Mouse (Mus musculus): ENCODE measurements around the gene Ankrd66. TPM values are rescaled to one million over a fixed set of nuclear protein-coding genes. Genes with fewer than 3 reads are reported as not detected.

The Ankrd66 gene
- total and polyA plus RNA-seq, 2 experiments from 2014 or later: 0.10 to 1.2 TPM

DNA sequence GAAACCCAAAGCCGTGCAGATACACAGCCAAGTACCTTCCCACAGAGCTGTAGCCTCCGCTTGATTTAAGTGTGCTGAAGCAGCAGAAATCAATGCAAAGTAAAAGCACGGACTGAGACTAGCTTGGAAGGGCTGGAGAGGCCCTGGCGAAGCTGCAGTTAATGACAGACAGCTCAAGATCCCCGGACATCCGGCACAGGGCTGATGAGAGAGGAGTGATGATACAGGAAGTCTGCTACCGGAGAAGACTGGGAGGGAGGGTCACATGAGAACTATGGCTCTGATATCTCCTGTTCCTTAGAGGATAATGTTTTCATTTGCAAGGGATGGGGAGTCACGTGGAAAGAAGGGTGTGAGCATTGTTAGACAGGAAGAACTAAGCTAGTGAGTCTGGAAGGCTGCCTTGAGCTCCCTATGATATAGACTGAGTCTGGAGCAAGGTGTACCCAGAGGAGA, 37.6 kb upstream of the Ankrd66 start:
- Histone ChIP-seq H3K9ac (replicated peaks; ENCODE audit: low read length) (0 out of 2 replicates have a peak overlapping the region, but pooled peaks have one; percentile 9), H3K27me3 (ENCODE audit: insufficient read depth, low read length) (no peaks in the 10 kb centered on the region), H3K9me3 (ENCODE audit: low read length) (no peaks in the 10 kb centered on the region), H3K4me3 (ENCODE audit: low read length) (no peak overlapping the region), H3K36me3 (ENCODE audit: insufficient read depth, low read length) (no peaks in the 10 kb centered on the region), H3K4me2 (ENCODE audit: low read depth, low read length) (peak overlapping the region; percentile 39), H3K4me1 (ENCODE audit: insufficient read depth, low read length) (peaks cover 4% of the 10 kb centered on the region; the same call in 1 of the 2 replicates), H3K27ac (peak overlapping the region; percentile 60; the same call in 1 of the 2 replicates)
- DNase-seq (ENCODE audit: low spot score) (peak; percentile 57), ATAC-seq (peak; percentile 82)
- WGBS: 15% methylated on average over 8 of the region's 8 CpGs
- TF ChIP-seq CTCF (IDR thresholded peaks at IDR 0.05; ENCODE audit: low read depth): no peak

DNA sequence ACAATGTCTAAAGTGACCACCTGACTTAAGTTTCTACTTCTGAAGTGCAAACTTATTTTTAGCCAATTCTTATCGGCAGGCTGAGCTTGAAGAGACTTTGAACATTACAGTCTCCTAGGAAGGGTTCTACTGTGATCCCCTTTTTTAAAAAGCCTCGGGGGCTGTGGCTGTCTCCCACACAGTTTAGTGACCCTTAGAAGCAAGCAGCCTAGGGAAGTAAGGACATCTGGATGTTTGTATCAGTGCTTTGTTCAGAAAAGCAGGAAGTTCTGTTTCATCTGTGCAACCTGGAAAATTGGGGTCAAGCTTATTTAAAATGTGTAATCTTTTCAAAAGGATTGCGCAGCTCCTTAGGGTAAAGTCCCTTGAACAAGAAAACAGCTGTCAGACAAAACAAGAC, 37.0 kb upstream of the Ankrd66 start:
- ATAC-seq (no peak), DNase-seq (ENCODE audit: low spot score) (no peak)
- no peaks in the 10 kb centered on the region for H3K27me3 ChIP-seq (ENCODE audit: insufficient read depth, low read length)
- 0 out of 2 replicates have a peak overlapping the region, but pooled peaks have one; percentile 9 for H3K9ac ChIP-seq (replicated peaks; ENCODE audit: low read length)
- H3K4me2 ChIP-seq (ENCODE audit: low read depth, low read length): peak overlapping the region; percentile 39
- no peak overlapping the region for H3K4me3 ChIP-seq (ENCODE audit: low read length)
- H3K27ac ChIP-seq: peak overlapping the region; percentile 60; the same call in 1 of the 2 replicates
- H3K9me3 ChIP-seq (ENCODE audit: low read length): no peaks in the 10 kb centered on the region
- no peak for TF ChIP-seq CTCF (IDR thresholded peaks at IDR 0.05; ENCODE audit: low read depth)
- 33% methylated on average over 3 of the region's 3 CpGs for WGBS
- no peaks in the 10 kb centered on the region for H3K36me3 ChIP-seq (ENCODE audit: insufficient read depth, low read length)
- peaks cover 4% of the 10 kb centered on the region; the same call in 1 of the 2 replicates for H3K4me1 ChIP-seq (ENCODE audit: insufficient read depth, low read length)

DNA sequence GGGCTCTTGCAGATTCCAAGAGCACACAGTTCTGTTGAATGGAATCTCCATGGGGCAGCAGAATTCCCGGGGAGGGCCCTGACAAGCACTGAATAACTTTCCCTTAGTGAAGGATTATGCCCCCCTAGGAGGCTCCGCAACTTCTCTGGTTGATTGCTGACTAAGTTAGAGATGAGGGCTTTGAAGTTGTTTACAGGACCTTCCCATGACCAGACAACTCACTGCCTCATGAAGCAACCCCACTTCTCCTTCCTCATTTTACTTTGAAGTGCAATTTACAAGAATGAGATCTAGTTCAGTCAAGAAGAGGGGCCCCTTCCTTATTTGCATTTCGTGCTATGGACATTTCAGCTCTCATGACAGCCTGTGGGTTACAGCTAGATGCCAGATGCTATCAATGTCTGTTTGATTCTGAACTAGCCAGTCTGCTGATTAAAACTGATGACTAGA, 30.2 kb upstream of the Ankrd66 start:
- DNase-seq (ENCODE audit: low spot score) (peak; percentile 40), ATAC-seq (peak; percentile 79)
- H3K27ac ChIP-seq: peak overlapping the region; percentile 54; the same call in 1 of the 2 replicates
- H3K4me3 ChIP-seq (ENCODE audit: low read length): no peak overlapping the region
- H3K4me2 ChIP-seq (ENCODE audit: low read depth, low read length): no peak overlapping the region
- H3K4me1 ChIP-seq (ENCODE audit: insufficient read depth, low read length): no peaks in the 10 kb centered on the region
- no peak overlapping the region for H3K9ac ChIP-seq (replicated peaks; ENCODE audit: low read length)
- no peaks in the 10 kb centered on the region for H3K9me3 ChIP-seq (ENCODE audit: low read length)
- WGBS: 19% methylated on average over 3 of the region's 3 CpGs
- H3K36me3 ChIP-seq (ENCODE audit: insufficient read depth, low read length): no peaks in the 10 kb centered on the region
- no peaks in the 10 kb centered on the region for H3K27me3 ChIP-seq (ENCODE audit: insufficient read depth, low read length)
- TF ChIP-seq CTCF (IDR thresholded peaks at IDR 0.05; ENCODE audit: low read depth): no peak

DNA sequence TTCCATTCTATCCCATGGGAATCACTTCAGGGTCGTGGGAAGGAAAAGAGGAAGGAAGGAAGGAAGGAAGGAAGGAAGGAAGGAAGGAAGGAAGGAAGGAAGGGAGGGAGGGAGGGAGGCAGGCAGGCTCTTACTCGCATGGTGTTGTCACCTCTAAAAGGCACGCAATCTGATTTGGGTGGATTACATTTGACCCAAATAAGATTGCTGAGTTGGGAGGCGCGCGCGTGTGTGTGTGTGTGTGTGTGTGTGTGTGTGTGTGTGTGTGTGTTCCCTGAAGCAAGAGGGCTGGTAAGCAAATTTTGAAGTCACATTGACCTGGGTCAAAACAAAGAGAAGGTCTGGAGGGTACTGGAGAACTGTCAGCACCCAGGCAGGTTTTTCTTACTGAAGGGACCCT, 25.8 kb upstream of the Ankrd66 start:
- Histone ChIP-seq H3K4me1 (ENCODE audit: insufficient read depth, low read length) (0 out of 2 replicates have a peak, but pooled peaks cover 6% of the 10 kb centered on the region), H3K36me3 (ENCODE audit: insufficient read depth, low read length) (no peaks in the 10 kb centered on the region), H3K9ac (replicated peaks; ENCODE audit: low read length) (no peak overlapping the region; the same call in 1 of the 2 replicates), H3K27me3 (ENCODE audit: insufficient read depth, low read length) (no peaks in the 10 kb centered on the region), H3K27ac (peak overlapping the region; percentile 36; the same call in 1 of the 2 replicates), H3K4me3 (ENCODE audit: low read length) (peak overlapping the region; percentile 45), H3K9me3 (ENCODE audit: low read length) (no peaks in the 10 kb centered on the region), H3K4me2 (ENCODE audit: low read depth, low read length) (peak overlapping the region; percentile 76)
- WGBS: 56% methylated on average over 7 of the region's 7 CpGs
- DNase-seq (ENCODE audit: low spot score) (no peak), ATAC-seq (no peak)
- no peak for TF ChIP-seq CTCF (IDR thresholded peaks at IDR 0.05; ENCODE audit: low read depth)

DNA sequence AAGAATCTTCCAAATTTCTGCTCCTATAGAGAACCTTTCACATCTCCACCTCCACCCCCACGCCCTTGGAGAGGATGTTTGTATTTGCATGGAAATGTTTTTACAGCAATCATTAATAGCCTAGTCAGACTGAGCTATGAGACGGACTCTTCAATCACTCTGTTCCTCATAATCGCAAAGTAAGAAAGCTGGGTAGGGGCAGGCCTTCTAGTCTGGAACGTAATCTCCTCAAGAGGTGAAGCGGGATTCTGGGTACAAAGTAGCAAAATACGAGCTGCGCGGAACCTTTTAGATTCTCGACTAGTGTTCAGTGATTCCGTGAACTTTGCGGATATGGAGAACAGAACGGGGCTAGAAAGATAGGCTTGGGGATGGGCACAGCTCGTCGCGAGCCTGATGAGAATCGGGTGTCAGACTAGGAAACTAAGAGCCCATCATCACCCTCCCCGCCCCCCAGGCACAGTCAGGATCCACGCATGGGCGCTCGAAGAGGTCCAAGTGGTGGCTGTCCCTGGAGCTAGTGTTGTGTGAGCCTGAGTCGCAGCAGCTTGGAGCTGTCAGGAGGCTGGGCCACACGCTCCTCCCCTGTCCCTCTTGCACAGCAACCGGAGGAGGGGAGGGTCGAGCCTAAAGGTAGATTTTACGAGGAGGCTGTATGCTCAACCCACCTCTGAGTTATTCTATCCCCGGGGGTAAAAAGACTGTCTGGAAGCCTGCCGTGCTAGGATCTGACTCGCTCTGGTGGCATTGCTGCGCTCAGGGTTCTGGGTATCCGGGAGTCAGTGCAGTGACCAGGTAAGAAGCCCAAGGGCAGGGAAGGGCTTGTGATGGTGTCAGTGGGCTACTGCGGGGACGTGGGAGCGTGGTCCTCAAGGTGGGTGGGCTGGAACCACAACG, 24.8 kb upstream of the Ankrd66 start, which contains the start of gene Pla2g7:
Gene Pla2g7, plus strand, starts transcription at position 107 of the 897 bp plus-strand sequence.
- ATAC-seq (peak; percentile 92), DNase-seq (ENCODE audit: low spot score) (peak; percentile 66)
- no peaks in the 10 kb centered on the region for H3K27me3 ChIP-seq (ENCODE audit: insufficient read depth, low read length)
- peak within 1 kb of the TSS; percentile 45 for H3K4me3 ChIP-seq (ENCODE audit: low read length)
- TF ChIP-seq CTCF (IDR thresholded peaks at IDR 0.05; ENCODE audit: low read depth): no peak
- no peaks in the 10 kb centered on the region for H3K9me3 ChIP-seq (ENCODE audit: low read length)
- H3K4me1 ChIP-seq (ENCODE audit: insufficient read depth, low read length): 0 out of 2 replicates have a peak, but pooled peaks cover 6% of the 10 kb centered on the region
- no peaks in the 10 kb centered on the region for H3K36me3 ChIP-seq (ENCODE audit: insufficient read depth, low read length)
- H3K9ac ChIP-seq (replicated peaks; ENCODE audit: low read length): peak within 1 kb of the TSS; percentile 59
- peak within 1 kb of the TSS; percentile 77 for H3K27ac ChIP-seq
- WGBS: under 1% methylated on average over 34 of the region's 34 CpGs
- peak within 1 kb of the TSS; percentile 76 for H3K4me2 ChIP-seq (ENCODE audit: low read depth, low read length)

DNA sequence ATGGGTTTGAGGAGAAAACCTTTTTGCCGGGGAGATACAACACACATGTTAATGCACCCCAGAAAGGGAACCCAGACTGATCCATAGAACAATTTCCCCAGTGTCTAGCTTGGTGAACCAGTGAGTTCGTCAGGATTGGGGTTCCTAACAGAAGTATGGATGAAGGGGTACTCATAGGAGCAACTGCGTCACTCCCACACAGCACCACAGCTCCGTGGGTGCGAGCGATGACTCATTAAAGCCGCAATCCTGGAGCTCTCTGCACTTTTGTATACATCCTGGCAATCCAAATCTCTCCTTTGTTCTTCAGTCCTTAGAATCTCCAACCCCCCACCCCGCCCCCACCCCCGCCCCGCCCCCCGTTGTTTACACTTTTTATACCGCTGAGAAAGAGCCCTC, 24.2 kb upstream of the Ankrd66 start:
- no peak for TF ChIP-seq CTCF (IDR thresholded peaks at IDR 0.05; ENCODE audit: low read depth)
- H3K4me2 ChIP-seq (ENCODE audit: low read depth, low read length): peak overlapping the region; percentile 76
- no peaks in the 10 kb centered on the region for H3K27me3 ChIP-seq (ENCODE audit: insufficient read depth, low read length)
- ATAC-seq: peak; percentile 42; the same call in 1 of the 2 replicates
- no peak for DNase-seq (ENCODE audit: low spot score)
- peak overlapping the region; percentile 59 for H3K9ac ChIP-seq (replicated peaks; ENCODE audit: low read length)
- peak overlapping the region; percentile 77 for H3K27ac ChIP-seq
- H3K9me3 ChIP-seq (ENCODE audit: low read length): no peaks in the 10 kb centered on the region
- 0 out of 2 replicates have a peak, but pooled peaks cover 6% of the 10 kb centered on the region for H3K4me1 ChIP-seq (ENCODE audit: insufficient read depth, low read length)
- 8% methylated on average over 12 of the region's 12 CpGs for WGBS
- H3K36me3 ChIP-seq (ENCODE audit: insufficient read depth, low read length): no peaks in the 10 kb centered on the region
- peak overlapping the region; percentile 45 for H3K4me3 ChIP-seq (ENCODE audit: low read length)

Measured in hindbrain, postnatal 0 days (tissue).